Comparison of ENCODE assay signal across 25 mouse cellular contexts in the genomic region with DNA sequence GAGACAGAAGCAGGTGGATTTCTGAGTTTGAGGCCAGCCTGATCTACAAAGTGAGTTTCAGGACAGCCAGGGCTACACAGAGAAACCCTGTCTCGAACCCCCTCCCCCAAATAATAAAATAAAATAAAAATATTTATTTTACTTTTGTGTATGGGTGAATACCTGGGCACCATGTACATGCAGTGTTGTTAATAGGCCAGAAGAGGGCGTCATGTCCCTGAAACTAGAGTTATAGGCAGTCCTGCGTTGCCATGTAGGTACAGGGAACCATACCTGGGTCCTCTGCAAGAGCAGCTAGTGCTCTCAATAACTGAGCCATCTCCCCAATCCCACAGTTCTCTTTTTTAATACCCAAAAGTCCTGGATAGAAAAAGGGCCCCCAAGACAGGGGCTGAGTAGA.
DNase-seq lines count a peak whose midpoint lies in the region; ATAC-seq and TF ChIP-seq lines count a peak whose summit lies in the region.
"Had no signal": no experiment of that assay in that cellular context is flagged by ENCODE, and none has a peak within 500 bp of the region (broad histone marks: within the 10 kb centered on the region; RNA-seq: fewer than 3 reads in every experiment).

No protein-coding gene starts in this region.

- TF ChIP-seq POLR2A in ES-Bruce4 (IDR thresholded peaks at IDR 0.05; ENCODE audit: insufficient read depth, low read length) = no peak

- no peaks in the 10 kb centered on the region for H3K9me3 ChIP-seq in heart, postnatal 0 days (replicated peaks; ENCODE audit: control insufficient read depth, low read length)
- H3K9me3 ChIP-seq in liver, embryonic 14.5 days (ENCODE audit: control insufficient read depth, low read length) = no peaks in the 10 kb centered on the region
- H3K9me3 ChIP-seq in ES-Bruce4 (replicated peaks; ENCODE audit: control insufficient read depth, insufficient read depth, low read length, poor library complexity, severe bottlenecking) = no peaks in the 10 kb centered on the region
- no peaks in the 10 kb centered on the region for H3K9me3 ChIP-seq in hindbrain, embryonic 11.5 days (ENCODE audit: control insufficient read depth, low read length)
- H3K9me3 ChIP-seq: heart, embryonic 12.5 days; kidney, embryonic 15.5 days; limb, embryonic 10.5 days; liver, embryonic 13.5 days had no signal

- no peaks in the 10 kb centered on the region for H3K27me3 ChIP-seq in heart, postnatal 0 days (ENCODE audit: control insufficient read depth, insufficient read depth, low read length)
- H3K27me3 ChIP-seq in liver, embryonic 14.5 days (ENCODE audit: control insufficient read depth, insufficient read depth, low read length) = no peaks in the 10 kb centered on the region
- no peaks in the 10 kb centered on the region for H3K27me3 ChIP-seq in ES-Bruce4 (ENCODE audit: control insufficient read depth, insufficient read depth, low read length, poor library complexity, severe bottlenecking)
- no peaks in the 10 kb centered on the region for H3K27me3 ChIP-seq in hindbrain, embryonic 11.5 days (ENCODE audit: control insufficient read depth, insufficient read depth, low read length)
- H3K27me3 ChIP-seq: heart, embryonic 12.5 days; kidney, embryonic 15.5 days had no signal

- no peak overlapping the region for H3K27ac ChIP-seq in heart, postnatal 0 days (ENCODE audit: low read depth)
- H3K27ac ChIP-seq in liver, embryonic 14.5 days = no peak overlapping the region
- no peak overlapping the region for H3K27ac ChIP-seq in ES-Bruce4 (ENCODE audit: insufficient read depth, low read length)
- H3K27ac ChIP-seq in hindbrain, embryonic 11.5 days (ENCODE audit: low read depth, low read length) = no peak overlapping the region
- H3K27ac ChIP-seq: hindbrain, embryonic 14.5 days; kidney, embryonic 15.5 days; limb, embryonic 10.5 days; liver, embryonic 13.5 days; macrophage had no signal

- intact Hi-C loops in heart, postnatal 36 days (cut with DNase I) = no loop called here

- 0 out of 2 replicates have a peak, but pooled peaks have one; percentile 1 for TF ChIP-seq CTCF in heart, postnatal 0 days (IDR thresholded peaks at IDR 0.05; ENCODE audit: low read depth)
- TF ChIP-seq CTCF in liver, embryonic 14.5 days (IDR thresholded peaks at IDR 0.05; ENCODE audit: low read depth) = peak; percentile 25
- peak; percentile 48 for TF ChIP-seq CTCF in ES-Bruce4 (IDR thresholded peaks at IDR 0.05; ENCODE audit: low read depth, low read length)

- 67% methylated on average over 3 of the region's 3 CpGs for WGBS in heart, postnatal 0 days
- 52% methylated on average over 3 of the region's 3 CpGs for WGBS in liver, embryonic 14.5 days (ENCODE audit: insufficient replicate concordance)
- 65% methylated on average over 3 of the region's 3 CpGs for WGBS in hindbrain, embryonic 11.5 days

- no peak overlapping the region for H3K4me3 ChIP-seq in heart, postnatal 0 days (ENCODE audit: low read depth, low read length)
- H3K4me3 ChIP-seq in liver, embryonic 14.5 days (ENCODE audit: insufficient read depth in 1 of 2, low read depth in 2 of 2, low read length in 2 of 2) = no peak overlapping the region
- no peak overlapping the region for H3K4me3 ChIP-seq in ES-Bruce4 (ENCODE audit: low read depth, low read length)
- H3K4me3 ChIP-seq in hindbrain, embryonic 11.5 days (ENCODE audit: low read depth, low read length) = no peak overlapping the region
- H3K4me3 ChIP-seq: heart, embryonic 12.5 days; kidney, embryonic 15.5 days; limb, embryonic 10.5 days; liver, embryonic 13.5 days had no signal

- no peaks in the 10 kb centered on the region for H3K36me3 ChIP-seq in heart, postnatal 0 days (replicated peaks; ENCODE audit: control insufficient read depth, insufficient read depth, low read length)
- H3K36me3 ChIP-seq in liver, embryonic 14.5 days (replicated peaks; ENCODE audit: control insufficient read depth, insufficient read depth, low read depth) = no peaks in the 10 kb centered on the region
- no peaks in the 10 kb centered on the region for H3K36me3 ChIP-seq in ES-Bruce4 (ENCODE audit: control insufficient read depth, insufficient read depth, low read length, poor library complexity, severe bottlenecking)
- H3K36me3 ChIP-seq in hindbrain, embryonic 11.5 days (ENCODE audit: control insufficient read depth, insufficient read depth, low read length) = no peaks in the 10 kb centered on the region
- H3K36me3 ChIP-seq: heart, embryonic 12.5 days; kidney, embryonic 15.5 days; limb, embryonic 10.5 days; liver, embryonic 13.5 days had no signal

- TF ChIP-seq EP300 in heart, postnatal 0 days (IDR thresholded peaks at IDR 0.05; ENCODE audit: low read depth) = no peak
- TF ChIP-seq EP300 in liver, embryonic 14.5 days (IDR thresholded peaks at IDR 0.05; ENCODE audit: low read depth) = no peak
- no peak for TF ChIP-seq EP300 in ES-Bruce4 (IDR thresholded peaks at IDR 0.05; ENCODE audit: insufficient read depth, low read depth, low read length)

- no peak for ATAC-seq in heart, postnatal 0 days (ENCODE audit: insufficient read depth, low read depth)
- no peak for ATAC-seq in liver, embryonic 14.5 days (ENCODE audit: insufficient read depth)
- ATAC-seq in hindbrain, embryonic 11.5 days (ENCODE audit: low FRiP score) = no peak
- ATAC-seq: forebrain, embryonic 14.5 days; inflammation-experienced regulatory T-cells, adult 6 months; midbrain, embryonic 16.5 days had no signal

- DNase-seq in heart, postnatal 0 days (ENCODE audit: low spot score) = no peak
- DNase-seq in heart, postnatal 36 days = no peak
- no peak for DNase-seq in liver, embryonic 14.5 days (ENCODE audit: low read depth in 3 of 3, low spot score in 3 of 3)
- DNase-seq in liver = no peak
- peak; percentile 60 for DNase-seq in ZHBTc4 (ENCODE audit: low read depth, low spot score)
- no peak for DNase-seq in cerebellum, adult 9-10 months
- no peak for DNase-seq in hindbrain, embryonic 11.5 days (ENCODE audit: low spot score)
- DNase-seq: adrenal gland, postnatal 10 days; cerebellum, adult 2 months; gastrocnemius, postnatal 14 days; heart, adult 11 months; kidney, postnatal 4 days; layer of hippocampus, adult 9-11 months; liver, embryonic 13.5 days; right cerebral cortex, adult 18-20 months; right cerebral cortex, postnatal 4 days had no signal

- H3K9ac ChIP-seq in heart, postnatal 0 days (replicated peaks; ENCODE audit: low read depth, low read length) = no peak overlapping the region
- H3K9ac ChIP-seq in liver, embryonic 14.5 days (replicated peaks) = no peak overlapping the region
- no peak overlapping the region for H3K9ac ChIP-seq in ES-Bruce4 (ENCODE audit: low read depth, poor library complexity, severe bottlenecking)
- H3K9ac ChIP-seq in hindbrain, embryonic 11.5 days (ENCODE audit: low read depth, low read length) = no peak overlapping the region
- H3K9ac ChIP-seq: heart, embryonic 12.5 days; hindbrain, embryonic 14.5 days; kidney, embryonic 15.5 days; liver, embryonic 13.5 days had no signal

- no peak overlapping the region for H3K4me2 ChIP-seq in heart, postnatal 0 days (ENCODE audit: low read depth, low read length)
- no peak overlapping the region for H3K4me2 ChIP-seq in liver, embryonic 14.5 days (ENCODE audit: low read depth)
- H3K4me2 ChIP-seq in hindbrain, embryonic 11.5 days (replicated peaks; ENCODE audit: low read depth, low read length) = no peak overlapping the region
- H3K4me2 ChIP-seq: hindbrain, embryonic 14.5 days; kidney, embryonic 15.5 days; liver, embryonic 13.5 days had no signal

- H3K4me1 ChIP-seq in heart, postnatal 0 days (ENCODE audit: control insufficient read depth, insufficient read depth) = no peaks in the 10 kb centered on the region
- peaks cover 0 to 7% of the 10 kb centered on the region in 2 experiments; a peak in 3 of 4 replicates for H3K4me1 ChIP-seq in liver, embryonic 14.5 days (replicated peaks; ENCODE audit: control insufficient read depth in 2 of 2, insufficient read depth in 2 of 2, low read length in 1 of 2)
- no peaks in the 10 kb centered on the region for H3K4me1 ChIP-seq in ES-Bruce4 (ENCODE audit: control insufficient read depth, insufficient read depth, low read length)
- H3K4me1 ChIP-seq in hindbrain, embryonic 11.5 days (replicated peaks; ENCODE audit: control insufficient read depth, insufficient read depth, low read length) = no peaks in the 10 kb centered on the region
- H3K4me1 ChIP-seq: kidney, embryonic 15.5 days; limb, embryonic 10.5 days had no signal
